Mouse (Mus musculus): ENCODE measurements around the gene Tmem150c. TPM values are rescaled to one million over a fixed set of nuclear protein-coding genes. Genes with fewer than 3 reads are reported as not detected.

Tmem150c gene
- total and polyA plus RNA-seq, 2 experiments from 2014 or later, result 60.6 to 76.1 TPM

DNA sequence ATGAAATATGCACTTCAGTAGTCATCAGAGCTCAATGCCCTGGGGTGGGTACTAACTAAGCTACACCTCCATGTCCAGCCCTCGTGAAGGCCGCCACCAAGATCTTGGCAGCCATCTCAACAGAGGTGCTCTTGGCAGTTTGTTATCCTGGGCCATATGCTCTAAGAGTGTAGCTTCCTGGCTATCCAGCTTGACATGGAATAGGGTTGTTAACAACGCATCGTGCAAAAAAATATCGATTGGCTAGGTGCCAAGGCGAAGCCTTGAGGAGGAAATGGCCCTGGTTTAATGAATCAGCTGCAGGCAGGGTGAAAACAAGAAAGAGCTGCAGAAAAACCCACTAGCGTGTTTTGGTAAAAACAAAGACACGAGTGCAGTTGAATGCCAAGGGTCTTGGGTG lies 74.5 kb downstream of the Tmem150c start:
- WGBS, result 40% methylated on average over 8 of the region's 8 CpGs
- DNase-seq, result peak; percentile 66
- Histone ChIP-seq H3K27ac (ENCODE audit: low read depth, low read length) (peak overlapping the region; percentile 22; the same call in 1 of the 2 replicates), H3K9ac (no peak overlapping the region), H3K9me3 (ENCODE audit: low read length) (no peaks in the 10 kb centered on the region), H3K36me3 (ENCODE audit: insufficient read depth) (no peaks in the 10 kb centered on the region; the same call in 1 of the 2 replicates), H3K27me3 (ENCODE audit: insufficient read depth, low read length) (no peaks in the 10 kb centered on the region), H3K4me3 (ENCODE audit: low read depth, low read length) (no peak overlapping the region), H3K4me2 (ENCODE audit: low read depth) (no peak overlapping the region), H3K4me1 (ENCODE audit: insufficient read depth) (no peaks in the 10 kb centered on the region)
- TF ChIP-seq CTCF (IDR thresholded peaks at IDR 0.05; ENCODE audit: low read depth), result no peak
- 0 out of 2 replicates have a peak, but pooled peaks have one; percentile 14 for ATAC-seq

GRCm38 (mm10) chr5:100083953-100084562 lies 75.5 kb downstream of the Tmem150c start:
- Histone ChIP-seq H3K36me3 (ENCODE audit: insufficient read depth) (no peaks in the 10 kb centered on the region; the same call in 1 of the 2 replicates), H3K27me3 (ENCODE audit: insufficient read depth, low read length) (no peaks in the 10 kb centered on the region), H3K4me3 (ENCODE audit: low read depth, low read length) (no peak overlapping the region), H3K27ac (ENCODE audit: low read depth, low read length) (peak overlapping the region; percentile 60; the same call in 1 of the 2 replicates), H3K9ac (no peak overlapping the region), H3K4me1 (ENCODE audit: insufficient read depth) (no peaks in the 10 kb centered on the region), H3K9me3 (ENCODE audit: low read length) (no peaks in the 10 kb centered on the region), H3K4me2 (ENCODE audit: low read depth) (no peak overlapping the region)
- peak; percentile 51 for DNase-seq
- 34% methylated on average over 12 of the region's 12 CpGs for WGBS
- no peak for TF ChIP-seq CTCF (IDR thresholded peaks at IDR 0.05; ENCODE audit: low read depth)
- peak; percentile 53; the same call in 1 of the 2 replicates for ATAC-seq

- Histone ChIP-seq H3K4me3 (ENCODE audit: low read depth, low read length) (no peak overlapping the region), H3K9ac (no peak overlapping the region), H3K9me3 (ENCODE audit: low read length) (no peaks in the 10 kb centered on the region), H3K36me3 (ENCODE audit: insufficient read depth) (no peaks in the 10 kb centered on the region), H3K27me3 (ENCODE audit: insufficient read depth, low read length) (no peaks in the 10 kb centered on the region), H3K4me2 (ENCODE audit: low read depth) (no peak overlapping the region), H3K4me1 (ENCODE audit: insufficient read depth) (no peaks in the 10 kb centered on the region), H3K27ac (ENCODE audit: low read depth, low read length) (no peak overlapping the region)
- 84% methylated on average over 4 of the region's 4 CpGs for WGBS
- ATAC-seq, result no peak
- no peak for TF ChIP-seq CTCF (IDR thresholded peaks at IDR 0.05; ENCODE audit: low read depth)
- DNase-seq, result no peak
Measured at GRCm38 (mm10) chr5:100082006-100082405, 77.6 kb downstream of the Tmem150c start.

GRCm38 (mm10) chr5:100079931-100080275 lies 79.7 kb downstream of the Tmem150c start:
- WGBS, result 77% methylated on average over 8 of the region's 8 CpGs
- DNase-seq, result no peak
- no peaks in the 10 kb centered on the region for H3K27me3 ChIP-seq (ENCODE audit: insufficient read depth, low read length)
- no peak overlapping the region for H3K4me2 ChIP-seq (ENCODE audit: low read depth)
- no peak for TF ChIP-seq CTCF (IDR thresholded peaks at IDR 0.05; ENCODE audit: low read depth)
- H3K9me3 ChIP-seq (ENCODE audit: low read length), result no peaks in the 10 kb centered on the region
- no peak overlapping the region for H3K9ac ChIP-seq
- no peaks in the 10 kb centered on the region for H3K36me3 ChIP-seq (ENCODE audit: insufficient read depth)
- ATAC-seq, result no peak
- no peak overlapping the region for H3K4me3 ChIP-seq (ENCODE audit: low read depth, low read length)
- no peak overlapping the region for H3K27ac ChIP-seq (ENCODE audit: low read depth, low read length)
- no peaks in the 10 kb centered on the region for H3K4me1 ChIP-seq (ENCODE audit: insufficient read depth)

DNA sequence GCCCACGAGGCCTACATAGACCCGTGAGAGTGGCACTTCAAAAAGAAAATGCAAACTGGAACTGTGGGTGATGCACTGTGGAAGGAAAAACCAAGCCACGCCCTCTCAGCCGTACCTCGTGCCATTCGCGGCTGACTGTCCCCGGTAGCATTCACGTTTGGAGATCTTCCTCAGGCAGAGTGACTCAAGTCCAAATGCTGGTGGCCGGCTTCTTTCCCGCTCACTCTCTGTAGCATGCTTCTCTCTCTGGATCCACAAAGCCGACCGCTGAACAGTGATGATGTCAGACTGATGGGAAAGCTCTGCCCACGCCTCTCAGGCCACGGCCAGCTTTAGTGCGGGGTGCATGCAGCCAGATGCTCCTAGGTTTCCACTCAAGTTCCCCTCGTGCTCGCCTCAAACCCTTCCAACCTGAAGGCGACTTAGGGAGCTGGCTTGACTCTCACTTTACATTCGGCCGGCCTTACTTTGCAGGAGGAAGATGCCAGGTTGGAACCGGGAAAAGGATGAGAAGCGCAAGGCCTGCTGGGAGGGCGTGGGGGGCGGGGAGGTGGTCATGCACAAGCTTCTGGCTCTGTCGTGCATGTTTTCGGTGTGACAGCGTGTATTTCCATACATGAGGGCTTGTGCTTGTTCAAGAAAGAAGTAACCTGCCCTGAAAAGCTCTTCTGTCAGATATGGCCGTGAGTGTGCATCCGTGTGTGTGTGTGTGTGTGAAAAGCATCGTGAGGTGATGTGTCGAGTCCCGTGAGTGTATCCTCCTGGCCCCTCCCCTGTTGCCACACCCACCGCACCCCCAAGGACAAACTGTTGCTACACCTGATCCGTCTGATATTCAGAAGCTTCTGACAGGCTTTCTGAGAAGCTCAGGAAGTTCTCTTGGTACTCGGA lies 80.3 kb downstream of the Tmem150c start:
- Histone ChIP-seq H3K9me3 (ENCODE audit: low read length) (no peaks in the 10 kb centered on the region), H3K4me3 (ENCODE audit: low read depth, low read length) (peak overlapping the region; percentile 7; the same call in 1 of the 2 replicates), H3K9ac (0 out of 2 replicates have a peak overlapping the region, but pooled peaks have one; percentile 18), H3K27me3 (ENCODE audit: insufficient read depth, low read length) (no peaks in the 10 kb centered on the region), H3K4me2 (ENCODE audit: low read depth) (peak overlapping the region; percentile 39), H3K36me3 (ENCODE audit: insufficient read depth) (no peaks in the 10 kb centered on the region), H3K27ac (ENCODE audit: low read depth, low read length) (0 out of 2 replicates have a peak overlapping the region, but pooled peaks have one; percentile 35), H3K4me1 (ENCODE audit: insufficient read depth) (no peaks in the 10 kb centered on the region)
- ATAC-seq, result 0 out of 2 replicates have a peak, but pooled peaks have one; percentile 16
- TF ChIP-seq CTCF (IDR thresholded peaks at IDR 0.05; ENCODE audit: low read depth), result no peak
- 38% methylated on average over 36 of the region's 36 CpGs for WGBS
- DNase-seq, result peak; percentile 52

- Histone ChIP-seq H3K4me1 (ENCODE audit: insufficient read depth) (no peaks in the 10 kb centered on the region), H3K9ac (no peak overlapping the region), H3K9me3 (ENCODE audit: low read length) (no peaks in the 10 kb centered on the region), H3K4me3 (ENCODE audit: low read depth, low read length) (no peak overlapping the region), H3K36me3 (ENCODE audit: insufficient read depth) (peaks cover 8% of the 10 kb centered on the region; the same call in 1 of the 2 replicates), H3K4me2 (ENCODE audit: low read depth) (no peak overlapping the region), H3K27ac (ENCODE audit: low read depth, low read length) (no peak overlapping the region), H3K27me3 (ENCODE audit: insufficient read depth, low read length) (no peaks in the 10 kb centered on the region)
- ATAC-seq, result no peak
- peak; percentile 64 for TF ChIP-seq CTCF (IDR thresholded peaks at IDR 0.05; ENCODE audit: low read depth)
- 55% methylated on average over 4 of the region's 4 CpGs for WGBS
- DNase-seq, result peak; percentile 62
Measured at GRCm38 (mm10) chr5:100074571-100074970, 85.0 kb downstream of the Tmem150c start.

- H3K27ac ChIP-seq (ENCODE audit: low read depth, low read length), result no peak overlapping the region
- H3K4me1 ChIP-seq (ENCODE audit: insufficient read depth), result no peaks in the 10 kb centered on the region
Measured at GRCm38 (mm10) chr5:100072557-100072956, 87.1 kb downstream of the Tmem150c start.

More at GRCm38 (mm10) chr5:100072557-100072956, 87.1 kb downstream of the Tmem150c start:
- Histone ChIP-seq H3K27me3 (ENCODE audit: insufficient read depth, low read length) (no peaks in the 10 kb centered on the region), H3K36me3 (ENCODE audit: insufficient read depth) (peaks cover 25% of the 10 kb centered on the region), H3K4me2 (ENCODE audit: low read depth) (no peak overlapping the region), H3K9me3 (ENCODE audit: low read length) (no peaks in the 10 kb centered on the region), H3K9ac (no peak overlapping the region), H3K4me3 (ENCODE audit: low read depth, low read length) (no peak overlapping the region)
- DNase-seq, result no peak
- WGBS, result 22% methylated on average over 9 of the region's 9 CpGs
- TF ChIP-seq CTCF (IDR thresholded peaks at IDR 0.05; ENCODE audit: low read depth), result no peak
- ATAC-seq, result no peak

Data from forebrain, postnatal 0 days (tissue).